Mouse (Mus musculus): ENCODE measurements around the gene Clybl. TPM values are rescaled to one million over a fixed set of nuclear protein-coding genes. Genes with fewer than 3 reads are reported as not detected.
A peak's percentile ranks its signal among the peaks of the same experiment; 100 is the strongest.

Gene Clybl
- polyA plus RNA-seq, 1 experiment from 2014 or later, result 18.9 TPM

DNA sequence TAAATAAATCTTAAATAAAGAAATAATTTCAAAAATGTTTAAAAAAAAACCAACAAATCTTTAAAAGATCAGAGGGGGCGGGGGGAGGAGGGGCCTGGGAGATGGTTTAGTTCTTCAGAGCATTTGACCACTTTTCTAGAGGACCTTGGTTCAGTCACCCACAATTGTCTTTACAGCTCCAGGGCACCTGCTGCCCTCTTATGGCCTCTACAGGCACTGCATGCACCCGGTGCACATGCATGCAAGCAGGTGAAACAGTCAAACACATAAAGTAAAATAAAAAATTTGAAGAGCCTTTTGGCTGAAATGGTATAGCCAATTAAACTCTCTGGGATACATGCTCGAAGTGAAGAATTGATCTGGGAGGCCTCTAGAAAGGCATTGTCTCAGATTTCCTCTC lies 67.6 kb downstream of the Clybl start:
- Histone ChIP-seq H3K9ac (ENCODE audit: low read length) (no peak overlapping the region), H3K4me3 (ENCODE audit: low read depth, low read length) (no peak overlapping the region), H3K4me1 (ENCODE audit: control insufficient read depth, insufficient read depth, low read length) (peaks cover 10% of the 10 kb centered on the region), H3K27ac (ENCODE audit: low read depth, low read length) (no peak overlapping the region), H3K36me3 (ENCODE audit: control insufficient read depth, insufficient read depth, low read length) (no peaks in the 10 kb centered on the region), H3K27me3 (replicated peaks; ENCODE audit: control insufficient read depth, insufficient read depth, low read length) (peaks cover 12% of the 10 kb centered on the region; the same call in 1 of the 2 replicates), H3K4me2 (ENCODE audit: low read length) (no peak overlapping the region), H3K9me3 (replicated peaks; ENCODE audit: control insufficient read depth, low read length) (no peaks in the 10 kb centered on the region)
- 89% methylated on average over 3 of the region's 3 CpGs for WGBS
- DNase-seq (ENCODE audit: low spot score) (no peak), ATAC-seq (no peak)

DNA sequence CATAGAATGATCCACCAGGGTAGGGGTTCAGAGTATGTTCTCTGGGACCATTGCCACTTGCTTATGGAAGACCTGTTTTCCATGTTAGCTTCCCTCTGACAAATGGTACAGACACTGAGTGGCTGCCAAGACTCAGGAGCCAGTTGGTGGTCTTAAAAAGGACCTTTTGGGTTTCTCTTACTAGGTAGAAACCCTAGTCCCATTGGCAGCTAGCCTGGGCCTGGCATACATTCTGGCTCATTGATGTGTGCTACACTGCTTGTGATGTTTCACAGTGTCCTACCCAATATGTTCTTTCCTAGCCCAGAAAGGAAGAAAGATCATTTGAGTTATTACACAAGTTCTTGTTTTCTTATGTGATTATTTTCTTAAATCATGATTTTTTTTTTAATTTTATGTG lies 69.8 kb downstream of the Clybl start:
- ATAC-seq, result no peak
- Histone ChIP-seq H3K4me2 (ENCODE audit: low read length) (no peak overlapping the region), H3K36me3 (ENCODE audit: control insufficient read depth, insufficient read depth, low read length) (no peaks in the 10 kb centered on the region), H3K27ac (ENCODE audit: low read depth, low read length) (no peak overlapping the region), H3K9ac (ENCODE audit: low read length) (no peak overlapping the region), H3K9me3 (replicated peaks; ENCODE audit: control insufficient read depth, low read length) (no peaks in the 10 kb centered on the region; the same call in 1 of the 2 replicates), H3K4me1 (ENCODE audit: control insufficient read depth, insufficient read depth, low read length) (peaks cover 21% of the 10 kb centered on the region), H3K4me3 (ENCODE audit: low read depth, low read length) (no peak overlapping the region), H3K27me3 (replicated peaks; ENCODE audit: control insufficient read depth, insufficient read depth, low read length) (peaks cover 8% of the 10 kb centered on the region)
- DNase-seq (ENCODE audit: low spot score), result no peak

DNA sequence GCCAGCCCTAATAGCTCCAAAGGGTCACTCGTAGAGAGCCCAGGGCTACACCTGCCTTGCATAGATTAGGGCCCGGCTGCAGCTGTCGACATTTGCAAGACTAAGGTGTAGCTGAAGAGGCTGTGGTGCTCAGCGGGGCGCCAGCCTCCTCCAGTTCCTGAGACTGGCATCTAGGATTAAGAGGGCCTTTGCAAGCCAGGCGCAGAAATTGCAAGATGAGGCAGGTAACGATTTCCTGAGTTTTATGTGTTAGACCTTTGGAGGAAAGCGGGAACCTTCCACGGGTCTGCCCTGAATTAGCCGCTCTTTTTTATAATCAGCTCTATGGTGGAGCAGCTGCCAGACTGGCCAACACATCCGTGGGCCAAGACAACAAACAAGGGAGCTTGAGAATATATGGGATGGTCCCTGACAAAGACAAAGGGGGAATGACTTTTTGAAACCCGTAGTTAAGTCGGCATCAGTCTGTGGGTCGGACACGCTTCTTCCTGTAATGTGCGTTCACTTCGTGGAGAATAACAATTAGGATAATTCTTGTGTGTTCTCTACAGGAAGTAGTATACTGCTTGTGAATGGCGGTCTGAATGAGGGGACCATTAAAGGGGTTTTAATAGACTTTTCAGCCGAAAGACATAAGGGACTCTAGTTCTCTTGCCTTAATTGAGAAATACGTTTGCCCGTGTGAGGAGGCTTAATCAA lies 74.2 kb downstream of the Clybl start:
- no peaks in the 10 kb centered on the region; the same call in 1 of the 2 replicates for H3K9me3 ChIP-seq (replicated peaks; ENCODE audit: control insufficient read depth, low read length)
- ATAC-seq (peak; percentile 47; the same call in 1 of the 2 replicates), DNase-seq (ENCODE audit: low spot score) (peak; percentile 48)
- H3K27me3 ChIP-seq (replicated peaks; ENCODE audit: control insufficient read depth, insufficient read depth, low read length), result peaks cover 19% of the 10 kb centered on the region; the same call in 1 of the 2 replicates
- H3K27ac ChIP-seq (ENCODE audit: low read depth, low read length), result peak overlapping the region; percentile 52; the same call in 1 of the 2 replicates
- H3K36me3 ChIP-seq (ENCODE audit: control insufficient read depth, insufficient read depth, low read length), result no peaks in the 10 kb centered on the region
- peak overlapping the region; percentile 40 for H3K4me2 ChIP-seq (ENCODE audit: low read length)
- H3K4me3 ChIP-seq (ENCODE audit: low read depth, low read length), result no peak overlapping the region
- H3K4me1 ChIP-seq (ENCODE audit: control insufficient read depth, insufficient read depth, low read length), result peaks cover 30% of the 10 kb centered on the region
- WGBS, result 3% methylated on average over 21 of the region's 21 CpGs
- H3K9ac ChIP-seq (ENCODE audit: low read length), result peak overlapping the region; percentile 13; the same call in 1 of the 2 replicates

DNA sequence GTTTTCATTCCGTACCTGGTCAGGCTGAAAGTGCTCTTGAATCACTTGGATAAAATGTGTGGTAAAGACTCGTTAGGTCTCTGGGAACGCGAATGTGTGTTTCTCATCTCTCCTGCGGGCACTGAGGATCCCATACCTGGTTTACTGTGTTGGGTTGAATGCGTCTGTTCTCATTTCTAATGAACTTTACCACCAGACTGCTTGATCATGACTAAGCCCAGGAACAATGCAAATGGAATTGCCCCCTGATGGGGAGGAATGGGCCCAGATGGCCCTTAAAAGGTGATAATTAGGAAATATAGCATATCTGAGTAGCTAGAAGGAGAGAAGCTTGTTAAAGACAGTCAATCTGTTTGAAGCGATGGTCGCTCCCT lies 74.7 kb downstream of the Clybl start:
- DNase-seq (ENCODE audit: low spot score) (peak; percentile 82), ATAC-seq (peak; percentile 77)
- H3K27me3 ChIP-seq (replicated peaks; ENCODE audit: control insufficient read depth, insufficient read depth, low read length), result peaks cover 19% of the 10 kb centered on the region; the same call in 1 of the 2 replicates
- WGBS, result 3% methylated on average over 8 of the region's 8 CpGs
- H3K4me2 ChIP-seq (ENCODE audit: low read length), result peak overlapping the region; percentile 40
- H3K4me1 ChIP-seq (ENCODE audit: control insufficient read depth, insufficient read depth, low read length), result peaks cover 30% of the 10 kb centered on the region
- no peak overlapping the region for H3K4me3 ChIP-seq (ENCODE audit: low read depth, low read length)
- no peaks in the 10 kb centered on the region for H3K36me3 ChIP-seq (ENCODE audit: control insufficient read depth, insufficient read depth, low read length)
- H3K9me3 ChIP-seq (replicated peaks; ENCODE audit: control insufficient read depth, low read length), result no peaks in the 10 kb centered on the region; the same call in 1 of the 2 replicates
- H3K27ac ChIP-seq (ENCODE audit: low read depth, low read length), result peak overlapping the region; percentile 52; the same call in 1 of the 2 replicates
- H3K9ac ChIP-seq (ENCODE audit: low read length), result 0 out of 2 replicates have a peak overlapping the region, but pooled peaks have one; percentile 13

DNA sequence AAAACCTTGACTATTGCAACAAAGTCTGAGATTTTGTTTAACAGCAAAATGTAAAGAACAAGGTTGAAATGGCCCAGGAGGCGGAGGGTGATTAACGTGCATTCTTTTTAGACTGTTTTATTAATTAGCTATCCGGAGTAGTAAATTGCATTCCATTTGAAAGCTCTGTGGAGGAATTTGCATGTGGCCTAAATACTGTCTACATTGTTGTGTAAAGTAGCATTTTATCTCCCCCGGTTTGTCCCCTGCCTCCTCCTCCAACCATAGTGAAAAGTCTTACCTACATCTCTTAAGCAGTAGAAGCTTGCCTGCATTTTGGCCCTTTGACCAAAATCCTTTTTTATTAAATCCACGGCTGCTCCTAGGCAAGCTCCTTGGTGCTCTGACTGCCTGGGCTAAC lies 76.8 kb downstream of the Clybl start:
- H3K27ac ChIP-seq (ENCODE audit: low read depth, low read length), result no peak overlapping the region
- H3K4me2 ChIP-seq (ENCODE audit: low read length), result no peak overlapping the region
- H3K36me3 ChIP-seq (ENCODE audit: control insufficient read depth, insufficient read depth, low read length), result no peaks in the 10 kb centered on the region
- 11% methylated on average over 5 of the region's 5 CpGs for WGBS
- no peak overlapping the region for H3K9ac ChIP-seq (ENCODE audit: low read length)
- DNase-seq (ENCODE audit: low spot score), result peak; percentile 14
- peaks cover 19% of the 10 kb centered on the region; the same call in 1 of the 2 replicates for H3K27me3 ChIP-seq (replicated peaks; ENCODE audit: control insufficient read depth, insufficient read depth, low read length)
- H3K4me1 ChIP-seq (ENCODE audit: control insufficient read depth, insufficient read depth, low read length), result peaks cover 30% of the 10 kb centered on the region
- no peak overlapping the region for H3K4me3 ChIP-seq (ENCODE audit: low read depth, low read length)
- no peak for ATAC-seq
- H3K9me3 ChIP-seq (replicated peaks; ENCODE audit: control insufficient read depth, low read length), result no peaks in the 10 kb centered on the region; the same call in 1 of the 2 replicates

DNA sequence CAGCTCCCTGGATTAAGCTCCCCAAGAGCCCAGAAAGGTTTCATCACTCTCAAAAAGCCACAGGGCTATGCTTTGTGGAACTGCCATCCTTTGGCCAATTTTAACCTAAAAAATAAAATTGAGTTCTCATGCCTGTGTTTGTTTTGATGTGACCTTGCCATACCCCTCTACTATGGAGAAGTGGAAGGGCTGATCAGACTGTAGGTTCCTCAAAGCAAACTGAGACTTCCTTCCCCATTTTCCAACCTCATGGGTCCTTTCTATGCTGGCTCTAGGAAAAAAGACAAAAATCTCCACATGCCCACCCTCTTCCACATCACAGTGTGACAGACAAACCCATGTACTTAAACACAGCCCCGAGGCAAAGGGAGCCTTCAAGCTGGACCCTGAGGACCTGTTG lies 79.7 kb downstream of the Clybl start:
- Histone ChIP-seq H3K9me3 (replicated peaks; ENCODE audit: control insufficient read depth, low read length) (no peaks in the 10 kb centered on the region), H3K9ac (ENCODE audit: low read length) (no peak overlapping the region), H3K4me1 (ENCODE audit: control insufficient read depth, insufficient read depth, low read length) (peaks cover 20% of the 10 kb centered on the region), H3K4me3 (ENCODE audit: low read depth, low read length) (no peak overlapping the region), H3K4me2 (ENCODE audit: low read length) (no peak overlapping the region), H3K36me3 (ENCODE audit: control insufficient read depth, insufficient read depth, low read length) (no peaks in the 10 kb centered on the region), H3K27ac (ENCODE audit: low read depth, low read length) (no peak overlapping the region), H3K27me3 (replicated peaks; ENCODE audit: control insufficient read depth, insufficient read depth, low read length) (0 out of 2 replicates have a peak, but pooled peaks cover 13% of the 10 kb centered on the region)
- WGBS, result 88% methylated on average over 1 of the region's 1 CpGs
- ATAC-seq, result no peak
- no peak for DNase-seq (ENCODE audit: low spot score)

DNA sequence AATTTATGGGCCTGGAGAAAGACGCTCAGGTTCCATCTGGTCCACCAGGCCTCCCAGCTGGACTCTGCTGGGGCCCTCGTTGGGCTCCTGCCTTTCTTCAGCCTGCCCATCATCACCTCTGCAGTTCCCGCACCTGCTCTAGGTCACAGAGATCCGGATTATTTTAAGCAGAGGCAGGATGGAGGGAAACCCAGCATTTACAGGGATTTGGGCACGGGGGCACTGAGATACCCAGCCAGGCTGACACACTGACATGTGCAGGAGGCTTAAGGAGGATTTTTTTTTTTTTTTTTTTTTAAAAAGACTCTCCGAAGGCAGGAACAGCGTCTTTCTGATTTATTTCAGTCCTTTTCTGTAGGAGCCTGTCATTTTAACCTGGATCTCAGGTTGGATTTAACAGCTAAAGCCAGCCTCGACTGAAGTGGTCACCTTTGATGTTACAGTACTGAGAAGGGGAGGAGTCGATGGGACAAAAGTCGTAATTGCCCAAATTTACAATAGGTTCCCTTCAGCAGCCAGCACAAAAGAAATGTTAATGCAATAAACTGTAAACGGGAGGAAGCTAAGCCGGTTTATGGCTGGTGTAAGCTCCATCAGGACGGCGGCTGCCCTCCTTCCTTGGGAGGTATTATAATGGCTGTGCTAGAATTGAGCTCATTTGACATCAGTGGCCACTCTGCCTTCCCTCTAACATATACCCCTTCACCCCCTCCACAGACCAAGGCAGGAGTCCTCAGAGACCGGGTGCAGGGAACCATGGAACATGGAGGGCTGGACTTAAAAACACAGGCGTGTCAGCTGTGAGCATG lies 81.6 kb downstream of the Clybl start:
- 35% methylated on average over 16 of the region's 16 CpGs for WGBS
- Histone ChIP-seq H3K4me2 (ENCODE audit: low read length) (no peak overlapping the region), H3K4me3 (ENCODE audit: low read depth, low read length) (no peak overlapping the region), H3K4me1 (ENCODE audit: control insufficient read depth, insufficient read depth, low read length) (peaks cover 10% of the 10 kb centered on the region), H3K27me3 (replicated peaks; ENCODE audit: control insufficient read depth, insufficient read depth, low read length) (0 out of 2 replicates have a peak, but pooled peaks cover 5% of the 10 kb centered on the region), H3K36me3 (ENCODE audit: control insufficient read depth, insufficient read depth, low read length) (no peaks in the 10 kb centered on the region), H3K27ac (ENCODE audit: low read depth, low read length) (no peak overlapping the region), H3K9ac (ENCODE audit: low read length) (no peak overlapping the region), H3K9me3 (replicated peaks; ENCODE audit: control insufficient read depth, low read length) (no peaks in the 10 kb centered on the region)
- DNase-seq (ENCODE audit: low spot score), result peak; percentile 19
- peak; percentile 40; the same call in 1 of the 2 replicates for ATAC-seq

DNA sequence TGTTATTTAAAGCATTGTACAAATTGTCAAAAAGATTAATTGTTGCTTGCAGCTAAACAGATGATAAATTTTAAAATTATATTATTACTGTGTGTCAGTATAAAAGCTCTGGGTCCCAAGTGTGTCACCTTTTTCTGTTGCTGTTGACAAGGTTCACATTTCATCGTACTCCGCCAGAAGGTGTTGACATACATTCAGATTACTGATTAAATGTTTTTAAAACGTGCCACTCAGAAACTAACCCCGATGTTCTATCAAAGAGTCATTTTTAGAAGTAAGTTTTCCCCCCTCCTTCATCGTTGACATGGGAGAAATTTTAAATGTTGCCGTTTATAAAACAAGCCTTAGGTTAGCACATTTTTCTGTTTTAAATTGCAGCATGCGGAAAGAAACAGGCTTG lies 83.7 kb downstream of the Clybl start:
- 72% methylated on average over 7 of the region's 7 CpGs for WGBS
- ATAC-seq, result no peak
- H3K27me3 ChIP-seq (replicated peaks; ENCODE audit: control insufficient read depth, insufficient read depth, low read length), result peaks cover 2% of the 10 kb centered on the region; the same call in 1 of the 2 replicates

More for the DNA sequence above, 83.7 kb downstream of the Clybl start:
- H3K36me3 ChIP-seq (ENCODE audit: control insufficient read depth, insufficient read depth, low read length), result no peaks in the 10 kb centered on the region
- H3K27ac ChIP-seq (ENCODE audit: low read depth, low read length), result no peak overlapping the region
- H3K4me3 ChIP-seq (ENCODE audit: low read depth, low read length), result no peak overlapping the region
- H3K9me3 ChIP-seq (replicated peaks; ENCODE audit: control insufficient read depth, low read length), result no peaks in the 10 kb centered on the region
- no peak overlapping the region for H3K9ac ChIP-seq (ENCODE audit: low read length)
- H3K4me2 ChIP-seq (ENCODE audit: low read length), result no peak overlapping the region
- H3K4me1 ChIP-seq (ENCODE audit: control insufficient read depth, insufficient read depth, low read length), result no peaks in the 10 kb centered on the region
- no peak for DNase-seq (ENCODE audit: low spot score)
